ENCODE assay signal across 8 mouse cellular contexts in genomic region chr19:20449546-20449945, GRCm38 (mm10). TPM values are rescaled to one million over a fixed set of nuclear protein-coding genes. Genes with fewer than 3 reads are reported as not detected.
DNase-seq lines count a peak whose midpoint lies in the region; ATAC-seq and TF ChIP-seq lines count a peak whose summit lies in the region.

No protein-coding gene starts in this region.

- H3K27me3 ChIP-seq in embryonic facial prominence, embryonic 11.5 days (ENCODE audit: control insufficient read depth, insufficient read depth, low read length), result no peaks in the 10 kb centered on the region
- H3K27me3 ChIP-seq in embryonic facial prominence, embryonic 10.5 days (replicated peaks; ENCODE audit: low read depth, poor library complexity, severe bottlenecking), result no peaks in the 10 kb centered on the region
- H3K27me3 ChIP-seq in limb, embryonic 14.5 days (ENCODE audit: control insufficient read depth, insufficient read depth, low read length), result no peaks in the 10 kb centered on the region
- H3K27me3 ChIP-seq in limb, embryonic 10.5 days (ENCODE audit: low read depth, poor library complexity, severe bottlenecking), result no peaks in the 10 kb centered on the region

- no peak overlapping the region for H3K9ac ChIP-seq in embryonic facial prominence, embryonic 11.5 days (replicated peaks; ENCODE audit: low read length)
- H3K9ac ChIP-seq in limb, embryonic 14.5 days (ENCODE audit: low read depth, low read length, severe bottlenecking), result no peak overlapping the region

- H3K36me3 ChIP-seq in embryonic facial prominence, embryonic 11.5 days (replicated peaks; ENCODE audit: control insufficient read depth, insufficient read depth, low read depth, low read length), result no peaks in the 10 kb centered on the region
- no peaks in the 10 kb centered on the region for H3K36me3 ChIP-seq in embryonic facial prominence, embryonic 10.5 days (replicated peaks)
- H3K36me3 ChIP-seq in limb, embryonic 14.5 days (ENCODE audit: control insufficient read depth, insufficient read depth, low read length), result no peaks in the 10 kb centered on the region
- no peaks in the 10 kb centered on the region for H3K36me3 ChIP-seq in limb, embryonic 10.5 days

- no peak for TF ChIP-seq POLR2A in limb, embryonic 14.5 days (IDR thresholded peaks at IDR 0.05; ENCODE audit: borderline replicate concordance, extremely low read depth, insufficient read depth, insufficient read length)

- ATAC-seq in embryonic facial prominence, embryonic 11.5 days (replicated peaks; ENCODE audit: insufficient number of reproducible peaks, low FRiP score, low TSS enrichment, low read depth), result no peak
- ATAC-seq in limb, embryonic 14.5 days (ENCODE audit: low FRiP score, low read depth), result no peak

- no peaks in the 10 kb centered on the region for H3K4me1 ChIP-seq in embryonic facial prominence, embryonic 11.5 days (ENCODE audit: control insufficient read depth, insufficient read depth, low read length)
- no peaks in the 10 kb centered on the region for H3K4me1 ChIP-seq in embryonic facial prominence, embryonic 10.5 days
- no peaks in the 10 kb centered on the region for H3K4me1 ChIP-seq in limb, embryonic 14.5 days (ENCODE audit: control insufficient read depth, insufficient read depth, low read length)
- H3K4me1 ChIP-seq in limb, embryonic 10.5 days, result no peaks in the 10 kb centered on the region

- H3K27ac ChIP-seq in embryonic facial prominence, embryonic 11.5 days (replicated peaks; ENCODE audit: low read depth, low read length), result no peak overlapping the region
- no peak overlapping the region for H3K27ac ChIP-seq in embryonic facial prominence, embryonic 10.5 days (replicated peaks)
- no peak overlapping the region for H3K27ac ChIP-seq in limb, embryonic 14.5 days (replicated peaks; ENCODE audit: low read depth, low read length)
- H3K27ac ChIP-seq in limb, embryonic 10.5 days, result no peak overlapping the region

- no peak overlapping the region for H3K4me3 ChIP-seq in embryonic facial prominence, embryonic 11.5 days (ENCODE audit: low read depth, low read length)
- H3K4me3 ChIP-seq in embryonic facial prominence, embryonic 10.5 days, result no peak overlapping the region
- H3K4me3 ChIP-seq in limb, embryonic 14.5 days (replicated peaks; ENCODE audit: low read length), result no peak overlapping the region
- H3K4me3 ChIP-seq in limb, embryonic 10.5 days, result no peak overlapping the region

- H3K9me3 ChIP-seq in embryonic facial prominence, embryonic 11.5 days (replicated peaks; ENCODE audit: control insufficient read depth, low read length), result no peaks in the 10 kb centered on the region
- no peaks in the 10 kb centered on the region for H3K9me3 ChIP-seq in embryonic facial prominence, embryonic 10.5 days
- H3K9me3 ChIP-seq in limb, embryonic 14.5 days (ENCODE audit: control insufficient read depth, low read length), result no peaks in the 10 kb centered on the region
- no peaks in the 10 kb centered on the region for H3K9me3 ChIP-seq in limb, embryonic 10.5 days (replicated peaks)

- DNase-seq in embryonic facial prominence, embryonic 11.5 days (ENCODE audit: low spot score), result peak; percentile 44
- no peak for DNase-seq in embryonic facial prominence, embryonic 10.5 days (ENCODE audit: low spot score)
- DNase-seq in limb, embryonic 14.5 days (ENCODE audit: low spot score), result peak; percentile 46
- no peak for DNase-seq in limb, embryonic 10.5 days (ENCODE audit: low spot score)
- DNase-seq in heart, postnatal 4 days, result peak; percentile 24
- DNase-seq in lung, postnatal 36 days, result peak; percentile 53
- DNase-seq in B cell, adult 2 months, result no peak
- DNase-seq in urinary bladder, adult 18-20 months (ENCODE audit: low spot score in 2 of 2), result no peak

- H3K4me2 ChIP-seq in embryonic facial prominence, embryonic 11.5 days (ENCODE audit: low read depth, low read length), result no peak overlapping the region
- no peak overlapping the region for H3K4me2 ChIP-seq in limb, embryonic 14.5 days (replicated peaks; ENCODE audit: low read depth, low read length, severe bottlenecking)

RNA-seq across cellular contexts. Expression of gene Aldh1a1, which starts 43.0 kb away (rescaled TPM):
- 23.5 and 66.1 TPM in 2 replicates for polyA plus RNA-seq in embryonic facial prominence, embryonic 11.5 days (2014; fragmentation: Nextera tagmentation; extraction: Ambion mirVana)
- polyA plus RNA-seq in embryonic facial prominence, embryonic 10.5 days (2016; fragmentation: Nextera tagmentation; extraction: Ambion mirVana), result 3.6 and 13.1 TPM in 2 replicates
- 0.77 and 0.96 TPM in 2 replicates for polyA plus RNA-seq in limb, embryonic 14.5 days (2012; rRNA removed)
- polyA plus RNA-seq in limb, embryonic 14.5 days (2014; fragmentation: Nextera tagmentation; extraction: Ambion mirVana), result 0.97 and 2.3 TPM in 2 replicates
- 0.20 and 0.23 TPM in 2 replicates for polyA plus RNA-seq in limb, embryonic 10.5 days (2016; fragmentation: Nextera tagmentation; extraction: Ambion mirVana)
- total RNA-seq in heart, postnatal 4 days (2021), result 1 to 10 TPM; 5.9 to 7.4 TPM

RNA-seq across cellular contexts. Expression of gene Anxa1, which starts 58.8 kb away (rescaled TPM):
- polyA plus RNA-seq in embryonic facial prominence, embryonic 11.5 days (2014; fragmentation: Nextera tagmentation; extraction: Ambion mirVana), result 6.5 and 11.4 TPM in 2 replicates
- 0.92 and 4.3 TPM in 2 replicates for polyA plus RNA-seq in embryonic facial prominence, embryonic 10.5 days (2016; fragmentation: Nextera tagmentation; extraction: Ambion mirVana)
- 35.3 and 72.5 TPM in 2 replicates for polyA plus RNA-seq in limb, embryonic 14.5 days (2012; rRNA removed)
- 257 and 350 TPM in 2 replicates for polyA plus RNA-seq in limb, embryonic 14.5 days (2014; fragmentation: Nextera tagmentation; extraction: Ambion mirVana)
- polyA plus RNA-seq in limb, embryonic 10.5 days (2016; fragmentation: Nextera tagmentation; extraction: Ambion mirVana), result 1.4 and 2.9 TPM in 2 replicates
- total RNA-seq in heart, postnatal 4 days (2021), result 10 to 100 TPM; 31.4 to 34.0 TPM

Comparison
In these comparisons a context has a peak if more than half of its experiments do, and no peak if none do; other contexts are left out.
1. DNase-seq: peak in embryonic facial prominence, embryonic 11.5 days (single experiment), limb, embryonic 14.5 days (single experiment), heart, postnatal 4 days (single experiment) and lung, postnatal 36 days (single experiment); none in embryonic facial prominence, embryonic 10.5 days (single experiment), limb, embryonic 10.5 days (single experiment), B cell, adult 2 months (0 of 2) and urinary bladder, adult 18-20 months (0 of 2).